Mouse (Mus musculus) ES-Bruce4 (cell line): Measurements from ENCODE around the gene Ppp1r3g. TPM values are rescaled to one million over a fixed set of nuclear protein-coding genes. Genes with fewer than 3 reads are reported as not detected.

Experiments
- H3K27ac ChIP-seq: 2 replicates; pipeline ENCODE4 v1.5.1; 2012; ENCODE audit warnings: low read length, inconsistent platforms; ENCODE audit not compliant: insufficient read depth
- H3K27me3 ChIP-seq: 2 replicates; pipeline ENCODE4 v1.6.1; 2012; ENCODE audit warnings: mild to moderate bottlenecking, low read length, inconsistent platforms; ENCODE audit not compliant: control insufficient read depth, poor library complexity, insufficient read depth, severe bottlenecking
- H3K36me3 ChIP-seq: 2 replicates; pipeline ENCODE4 v1.6.1; 2012; ENCODE audit warnings: inconsistent platforms, mild to moderate bottlenecking, low read length, moderate library complexity; ENCODE audit not compliant: control insufficient read depth, poor library complexity, insufficient read depth, severe bottlenecking
- H3K4me1 ChIP-seq: one replicate; pipeline ENCODE4 v1.8.1; 2011; ENCODE audit warnings: low read length; ENCODE audit not compliant: control insufficient read depth, insufficient read depth
- H3K4me3 ChIP-seq: 2 replicates; pipeline ENCODE4 v1.5.1; 2011; ENCODE audit warnings: low read depth, mild to moderate bottlenecking, low read length
- H3K9ac ChIP-seq: 2 replicates; pipeline ENCODE4 v1.6.1; 2012; ENCODE audit warnings: low read depth, mild to moderate bottlenecking, inconsistent platforms; ENCODE audit not compliant: poor library complexity, severe bottlenecking
- H3K9me3 ChIP-seq: replicated peaks from 2 replicates; pipeline ENCODE4 v1.6.1; 2012; ENCODE audit warnings: mild to moderate bottlenecking, low read length, inconsistent platforms; ENCODE audit not compliant: control insufficient read depth, poor library complexity, insufficient read depth, severe bottlenecking
- CTCF ChIP-seq: IDR thresholded peaks from one replicate; pipeline ENCODE4 v1.8.1; 2011; ENCODE audit warnings: low read depth, low read length
- EP300 ChIP-seq: IDR thresholded peaks from 2 replicates; pipeline ENCODE4 v1.6.1; 2011; ENCODE audit warnings: low read depth, low read length; ENCODE audit not compliant: insufficient read depth
- POLR2A ChIP-seq: IDR thresholded peaks from one replicate; pipeline ENCODE4 v1.8.1; 2011; ENCODE audit warnings: low read length; ENCODE audit not compliant: insufficient read depth
- polyA plus RNA-seq: library from polyadenylated mRNA; stranded (reverse); fragments of >200 nt; gene quantifications from 2 replicates; pipeline ENCODE4 v1.2.4, GENCODE M21; 2011; ENCODE audit warnings: low read depth; ENCODE audit not compliant: missing spikeins, insufficient read depth, insufficient read length

The Ppp1r3g gene
- polyA plus RNA-seq, 1 experiment = not detected

GRCm38 (mm10) chr13:35946659-35947353, 11.8 kb upstream of the Ppp1r3g start:
- Histone ChIP-seq H3K27me3 (no peaks in the 10 kb centered on the region), H3K9ac (no peak overlapping the region), H3K9me3 (no peaks in the 10 kb centered on the region), H3K36me3 (no peaks in the 10 kb centered on the region), H3K27ac (no peak overlapping the region), H3K4me1 (no peaks in the 10 kb centered on the region), H3K4me3 (no peak overlapping the region)
- TF ChIP-seq POLR2A (no peak), EP300 (no peak), CTCF (no peak)

- no peak for TF ChIP-seq EP300
- peak; percentile 59 for TF ChIP-seq CTCF
- TF ChIP-seq POLR2A = no peak
- H3K27me3 ChIP-seq = no peaks in the 10 kb centered on the region
- no peaks in the 10 kb centered on the region for H3K4me1 ChIP-seq
- no peaks in the 10 kb centered on the region for H3K9me3 ChIP-seq
- H3K27ac ChIP-seq = no peak overlapping the region
- H3K4me3 ChIP-seq = no peak overlapping the region
- H3K9ac ChIP-seq = no peak overlapping the region
- no peaks in the 10 kb centered on the region for H3K36me3 ChIP-seq
These were observed 11.2 kb upstream of the Ppp1r3g start for GRCm38 (mm10) chr13:35947354-35948000.

GRCm38 (mm10) chr13:35949814-35950455, 8.7 kb upstream of the Ppp1r3g start:
- no peak overlapping the region for H3K4me3 ChIP-seq
- no peak overlapping the region for H3K27ac ChIP-seq
- no peak for TF ChIP-seq POLR2A
- TF ChIP-seq EP300 = no peak
- no peak for TF ChIP-seq CTCF
- H3K4me1 ChIP-seq = no peaks in the 10 kb centered on the region
- no peaks in the 10 kb centered on the region for H3K36me3 ChIP-seq
- no peaks in the 10 kb centered on the region for H3K27me3 ChIP-seq
- no peaks in the 10 kb centered on the region for H3K9me3 ChIP-seq
- H3K9ac ChIP-seq = no peak overlapping the region

- Histone ChIP-seq H3K4me3 (no peak overlapping the region), H3K36me3 (no peaks in the 10 kb centered on the region), H3K27me3 (no peaks in the 10 kb centered on the region), H3K4me1 (no peaks in the 10 kb centered on the region), H3K9ac (no peak overlapping the region), H3K27ac (no peak overlapping the region), H3K9me3 (peaks cover 3% of the 10 kb centered on the region; the same call in 1 of the 2 replicates)
- TF ChIP-seq POLR2A (no peak), EP300 (no peak), CTCF (no peak)
These were observed 890 bp downstream of the Ppp1r3g start for GRCm38 (mm10) chr13:35959391-35960067.

- Histone ChIP-seq H3K9me3 (no peaks in the 10 kb centered on the region), H3K36me3 (no peaks in the 10 kb centered on the region)
- TF ChIP-seq CTCF = no peak
- TF ChIP-seq EP300 = no peak
- TF ChIP-seq POLR2A = no peak
These were observed 4.9 kb downstream of the Ppp1r3g start for GRCm38 (mm10) chr13:35963583-35963982.

More at GRCm38 (mm10) chr13:35963583-35963982, 4.9 kb downstream of the Ppp1r3g start:
- peaks cover 6% of the 10 kb centered on the region; the same call in 1 of the 2 replicates for H3K27me3 ChIP-seq
- no peak overlapping the region for H3K9ac ChIP-seq
- no peak overlapping the region for H3K4me3 ChIP-seq
- H3K4me1 ChIP-seq = no peaks in the 10 kb centered on the region
- H3K27ac ChIP-seq = no peak overlapping the region
